Mouse (Mus musculus): ENCODE results near the gene Kif5c.

Kif5c gene

GRCm38 (mm10) chr2:49671753-49672500 lies 52.8 kb downstream of the Kif5c start:
- no peak for DNase-seq (ENCODE audit: low read depth, low spot score)

- no peak for DNase-seq (ENCODE audit: low read depth, low spot score)
These were observed 53.4 kb downstream of the Kif5c start for GRCm38 (mm10) chr2:49672501-49672874.

GRCm38 (mm10) chr2:49676020-49676419 lies 56.9 kb downstream of the Kif5c start:
- DNase-seq (ENCODE audit: low read depth, low spot score), result no peak

GRCm38 (mm10) chr2:49678386-49678785 lies 59.3 kb downstream of the Kif5c start:
- no peak for DNase-seq (ENCODE audit: low read depth, low spot score)

- no peak for DNase-seq (ENCODE audit: low read depth, low spot score)
These were observed 60.3 kb downstream of the Kif5c start for GRCm38 (mm10) chr2:49679135-49679964.

GRCm38 (mm10) chr2:49682754-49683153 lies 63.7 kb downstream of the Kif5c start:
- peak; percentile 57 for DNase-seq (ENCODE audit: low read depth, low spot score)

GRCm38 (mm10) chr2:49684808-49685207 lies 65.7 kb downstream of the Kif5c start:
- no peak for DNase-seq (ENCODE audit: low read depth, low spot score)

- DNase-seq (ENCODE audit: low read depth, low spot score), result no peak
These were observed 71.3 kb downstream of the Kif5c start for GRCm38 (mm10) chr2:49690421-49690826.

- no peak for DNase-seq (ENCODE audit: low read depth, low spot score)
These were observed 72.3 kb downstream of the Kif5c start for GRCm38 (mm10) chr2:49691441-49691840.

GRCm38 (mm10) chr2:49694727-49695126 lies 75.6 kb downstream of the Kif5c start:
- DNase-seq (ENCODE audit: low read depth, low spot score), result no peak

GRCm38 (mm10) chr2:49695461-49695860 lies 76.4 kb downstream of the Kif5c start:
- DNase-seq (ENCODE audit: low read depth, low spot score), result no peak

- DNase-seq (ENCODE audit: low read depth, low spot score), result no peak
These were observed 79.8 kb downstream of the Kif5c start for GRCm38 (mm10) chr2:49698851-49699250.

- DNase-seq (ENCODE audit: low read depth, low spot score), result no peak
These were observed 81.3 kb downstream of the Kif5c start for GRCm38 (mm10) chr2:49700176-49700971.

GRCm38 (mm10) chr2:49710223-49710622 lies 91.1 kb downstream of the Kif5c start:
- DNase-seq (ENCODE audit: low read depth, low spot score), result no peak

- DNase-seq (ENCODE audit: low read depth, low spot score), result peak; percentile 81
These were observed 92.6 kb downstream of the Kif5c start for GRCm38 (mm10) chr2:49711693-49712092.

- DNase-seq (ENCODE audit: low read depth, low spot score), result no peak
These were observed 93.3 kb downstream of the Kif5c start for GRCm38 (mm10) chr2:49712336-49712887.

- no peak for DNase-seq (ENCODE audit: low read depth, low spot score)
These were observed 97.4 kb downstream of the Kif5c start for GRCm38 (mm10) chr2:49716490-49716889.

- no peak for DNase-seq (ENCODE audit: low read depth, low spot score)
These were observed 98.5 kb downstream of the Kif5c start for GRCm38 (mm10) chr2:49717437-49718116.

- no peak for DNase-seq (ENCODE audit: low read depth, low spot score)
These were observed 99.4 kb downstream of the Kif5c start for GRCm38 (mm10) chr2:49718492-49718891.

GRCm38 (mm10) chr2:49718935-49719850 lies 100.1 kb downstream of the Kif5c start:
- no peak for DNase-seq (ENCODE audit: low read depth, low spot score)
